Mouse (Mus musculus): ENCODE measurements around the gene Nlgn1. TPM values are rescaled to one million over a fixed set of nuclear protein-coding genes. Genes with fewer than 3 reads are reported as not detected.
"Not testable (repeated sequence)": the region's sequence is repeated elsewhere in the genome, so short reads cannot be mapped to it uniquely, and the experiment has no call there.

Gene Nlgn1
- polyA plus RNA-seq, 1 experiment from 2014 or later, result 15.9 TPM

DNA sequence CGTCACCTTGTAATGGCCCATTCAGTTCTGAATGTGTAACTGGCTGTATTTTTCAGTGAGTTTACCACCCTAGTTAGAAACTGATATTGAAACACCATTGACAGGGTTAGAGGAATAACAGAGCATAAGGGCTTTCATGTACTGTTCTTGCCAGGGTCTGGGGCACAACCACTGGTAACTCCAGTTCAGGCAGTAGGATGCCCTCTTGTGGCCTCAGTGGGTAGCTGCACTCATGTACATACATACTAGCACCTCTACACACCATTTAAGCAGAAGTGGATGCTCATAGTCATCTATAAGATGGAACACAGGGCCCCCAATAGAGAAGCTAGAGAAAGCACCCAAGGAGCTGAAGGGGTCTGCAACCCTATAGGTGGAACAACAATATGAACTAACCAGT is 773.7 kb downstream of the Nlgn1 start:
- DNase-seq (ENCODE audit: low spot score); H3K36me3 ChIP-seq (ENCODE audit: control insufficient read depth, insufficient read depth, low read length); H3K27me3 ChIP-seq (replicated peaks; ENCODE audit: control insufficient read depth, insufficient read depth, low read length); H3K4me2 ChIP-seq (ENCODE audit: low read length); H3K27ac ChIP-seq (ENCODE audit: low read depth, low read length); H3K9me3 ChIP-seq (replicated peaks; ENCODE audit: control insufficient read depth, low read length); H3K4me1 ChIP-seq (ENCODE audit: control insufficient read depth, insufficient read depth, low read length); ATAC-seq; H3K9ac ChIP-seq (ENCODE audit: low read length); H3K4me3 ChIP-seq (ENCODE audit: low read depth, low read length): not testable (repeated sequence)
- 100% methylated on average over 1 of the region's 1 CpGs for WGBS

DNA sequence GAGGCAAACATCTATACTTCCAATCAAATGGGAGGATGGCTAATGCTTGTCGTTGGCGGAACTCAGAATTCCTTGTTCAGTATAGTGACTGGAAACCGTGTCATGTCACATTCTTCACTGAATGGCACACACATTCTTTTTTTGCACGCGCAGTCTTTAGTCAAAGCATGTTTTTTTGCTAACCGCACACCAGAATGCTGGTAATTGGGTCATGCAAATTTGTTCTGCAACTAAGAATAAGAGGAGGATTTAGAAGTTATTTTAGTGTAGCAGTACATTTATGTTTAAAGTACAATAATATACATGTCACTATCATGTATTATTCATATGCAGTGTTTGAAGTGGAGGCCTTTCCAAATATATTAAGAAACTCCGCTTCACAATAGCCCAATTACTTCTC is 783.2 kb downstream of the Nlgn1 start:
- not testable (repeated sequence) for H3K27me3 ChIP-seq (replicated peaks; ENCODE audit: control insufficient read depth, insufficient read depth, low read length); H3K4me2 ChIP-seq (ENCODE audit: low read length); H3K4me1 ChIP-seq (ENCODE audit: control insufficient read depth, insufficient read depth, low read length); DNase-seq (ENCODE audit: low spot score); H3K4me3 ChIP-seq (ENCODE audit: low read depth, low read length); ATAC-seq; H3K9ac ChIP-seq (ENCODE audit: low read length); H3K36me3 ChIP-seq (ENCODE audit: control insufficient read depth, insufficient read depth, low read length); H3K9me3 ChIP-seq (replicated peaks; ENCODE audit: control insufficient read depth, low read length); H3K27ac ChIP-seq (ENCODE audit: low read depth, low read length)
- 55% methylated on average over 3 of the region's 7 CpGs for WGBS

DNA sequence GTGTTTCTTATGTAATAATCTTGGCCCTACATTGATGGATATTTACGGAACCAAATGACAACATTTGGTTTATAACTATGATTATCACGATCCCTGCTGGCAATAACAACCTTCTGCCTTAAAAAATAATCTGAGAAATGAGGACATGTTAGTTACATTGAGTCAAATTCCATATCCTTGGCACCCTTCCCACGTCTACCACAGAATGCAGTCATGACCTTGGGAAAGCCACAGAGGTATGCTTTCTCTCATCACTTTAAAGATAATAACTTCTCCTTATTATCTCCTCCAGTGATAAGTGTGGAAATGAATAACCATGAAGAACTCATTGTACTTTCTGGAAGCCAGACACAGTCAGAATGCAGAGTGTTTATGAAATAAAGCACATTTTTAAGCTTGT is 808.0 kb downstream of the Nlgn1 start:
- H3K4me1 ChIP-seq (ENCODE audit: control insufficient read depth, insufficient read depth, low read length); H3K9ac ChIP-seq (ENCODE audit: low read length); H3K27me3 ChIP-seq (replicated peaks; ENCODE audit: control insufficient read depth, insufficient read depth, low read length); H3K27ac ChIP-seq (ENCODE audit: low read depth, low read length); H3K36me3 ChIP-seq (ENCODE audit: control insufficient read depth, insufficient read depth, low read length); H3K4me2 ChIP-seq (ENCODE audit: low read length); ATAC-seq; DNase-seq (ENCODE audit: low spot score); H3K9me3 ChIP-seq (replicated peaks; ENCODE audit: control insufficient read depth, low read length); H3K4me3 ChIP-seq (ENCODE audit: low read depth, low read length): not testable (repeated sequence)
- WGBS, result 77% methylated on average over 1 of the region's 3 CpGs

DNA sequence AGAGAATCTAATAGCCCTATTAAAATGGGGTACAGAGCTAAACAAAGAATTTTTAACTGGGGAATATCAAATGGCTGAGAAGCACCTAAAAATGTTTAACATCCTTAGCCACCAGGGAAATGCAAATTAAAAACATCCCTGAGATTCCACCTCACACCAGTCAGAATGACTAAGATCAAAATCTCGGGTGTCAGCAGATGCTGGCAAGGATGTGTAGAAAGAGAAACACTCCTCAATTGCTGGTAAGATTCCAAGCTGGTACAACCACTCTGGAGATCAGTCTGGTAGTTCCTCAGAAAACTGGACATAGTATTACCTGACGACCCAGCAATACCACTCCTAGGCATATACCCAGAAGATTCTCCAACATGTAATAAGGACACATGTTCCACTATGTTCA is 869.2 kb downstream of the Nlgn1 start:
- Histone ChIP-seq H3K9me3 (replicated peaks; ENCODE audit: control insufficient read depth, low read length) (no peaks in the 10 kb centered on the region), H3K4me2 (ENCODE audit: low read length) (no peak overlapping the region), H3K36me3 (ENCODE audit: control insufficient read depth, insufficient read depth, low read length) (no peaks in the 10 kb centered on the region), H3K4me3 (ENCODE audit: low read depth, low read length) (no peak overlapping the region), H3K9ac (ENCODE audit: low read length) (no peak overlapping the region), H3K27ac (ENCODE audit: low read depth, low read length) (no peak overlapping the region), H3K4me1 (ENCODE audit: control insufficient read depth, insufficient read depth, low read length) (no peaks in the 10 kb centered on the region), H3K27me3 (replicated peaks; ENCODE audit: control insufficient read depth, insufficient read depth, low read length) (no peaks in the 10 kb centered on the region)
- ATAC-seq (no peak), DNase-seq (ENCODE audit: low spot score) (no peak)
- WGBS, result 92% methylated on average over 2 of the region's 2 CpGs

DNA sequence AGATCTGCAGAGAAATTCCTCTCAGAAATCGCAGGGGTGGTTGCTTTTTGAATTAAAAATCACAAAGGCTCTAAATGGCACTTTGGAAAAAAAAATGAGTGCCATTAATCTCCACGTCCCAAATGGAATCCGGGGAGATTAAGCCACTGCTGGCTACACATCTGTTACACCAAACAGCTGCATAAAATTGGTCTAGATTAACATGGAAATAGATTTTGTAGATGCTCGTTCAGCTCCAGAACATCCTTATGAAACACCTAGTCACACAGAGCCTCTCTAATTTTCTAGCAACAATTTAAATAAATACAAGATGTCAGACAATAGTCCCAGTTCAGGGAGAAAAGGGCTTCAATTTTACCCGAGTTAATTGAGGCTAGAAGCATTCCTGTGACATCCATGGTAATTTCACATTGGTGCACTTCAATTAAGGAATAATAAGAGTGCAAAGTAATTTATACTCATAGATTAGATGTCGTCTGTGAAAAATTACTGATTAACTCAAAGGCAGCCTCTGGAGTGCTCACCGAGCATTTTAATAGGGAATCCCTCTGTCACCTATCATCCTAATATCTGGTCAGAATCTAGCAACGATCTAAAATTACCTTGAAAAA is 875.9 kb downstream of the Nlgn1 start:
- DNase-seq (ENCODE audit: low spot score) (peak; percentile 29), ATAC-seq (0 out of 2 replicates have a peak, but pooled peaks have one; percentile 18)
- H3K9ac ChIP-seq (ENCODE audit: low read length), result no peak overlapping the region
- H3K4me1 ChIP-seq (ENCODE audit: control insufficient read depth, insufficient read depth, low read length), result no peaks in the 10 kb centered on the region
- no peaks in the 10 kb centered on the region for H3K27me3 ChIP-seq (replicated peaks; ENCODE audit: control insufficient read depth, insufficient read depth, low read length)
- no peaks in the 10 kb centered on the region for H3K9me3 ChIP-seq (replicated peaks; ENCODE audit: control insufficient read depth, low read length)
- H3K4me2 ChIP-seq (ENCODE audit: low read length), result no peak overlapping the region
- WGBS, result 30% methylated on average over 8 of the region's 8 CpGs
- no peak overlapping the region for H3K4me3 ChIP-seq (ENCODE audit: low read depth, low read length)
- H3K27ac ChIP-seq (ENCODE audit: low read depth, low read length), result no peak overlapping the region
- H3K36me3 ChIP-seq (ENCODE audit: control insufficient read depth, insufficient read depth, low read length), result no peaks in the 10 kb centered on the region

DNA sequence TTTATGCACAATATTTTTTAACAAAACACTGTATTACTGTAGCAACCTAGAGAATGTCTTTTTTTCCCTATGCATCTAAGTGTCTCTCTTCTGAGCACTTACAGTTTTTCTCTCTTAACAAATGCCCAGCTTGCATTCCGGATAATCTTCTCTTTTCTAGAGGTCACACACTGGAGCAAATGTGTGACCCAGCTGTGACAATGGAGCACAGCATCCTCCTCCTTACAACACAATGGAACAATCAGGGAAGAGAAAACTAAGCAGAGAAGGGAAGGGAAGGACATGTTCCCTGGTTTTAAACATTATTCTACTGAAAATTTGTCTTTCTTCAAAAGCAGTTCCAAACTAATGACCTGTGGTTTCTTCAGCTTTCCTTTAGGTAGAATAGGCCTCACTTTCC is 879.9 kb downstream of the Nlgn1 start:
- Histone ChIP-seq H3K4me1 (ENCODE audit: control insufficient read depth, insufficient read depth, low read length) (no peaks in the 10 kb centered on the region), H3K27ac (ENCODE audit: low read depth, low read length) (no peak overlapping the region), H3K27me3 (replicated peaks; ENCODE audit: control insufficient read depth, insufficient read depth, low read length) (no peaks in the 10 kb centered on the region), H3K4me3 (ENCODE audit: low read depth, low read length) (no peak overlapping the region), H3K9me3 (replicated peaks; ENCODE audit: control insufficient read depth, low read length) (no peaks in the 10 kb centered on the region), H3K9ac (ENCODE audit: low read length) (no peak overlapping the region), H3K4me2 (ENCODE audit: low read length) (no peak overlapping the region), H3K36me3 (ENCODE audit: control insufficient read depth, insufficient read depth, low read length) (no peaks in the 10 kb centered on the region)
- no peak for ATAC-seq
- no peak for DNase-seq (ENCODE audit: low spot score)
- WGBS, result 25% methylated on average over 1 of the region's 1 CpGs

DNA sequence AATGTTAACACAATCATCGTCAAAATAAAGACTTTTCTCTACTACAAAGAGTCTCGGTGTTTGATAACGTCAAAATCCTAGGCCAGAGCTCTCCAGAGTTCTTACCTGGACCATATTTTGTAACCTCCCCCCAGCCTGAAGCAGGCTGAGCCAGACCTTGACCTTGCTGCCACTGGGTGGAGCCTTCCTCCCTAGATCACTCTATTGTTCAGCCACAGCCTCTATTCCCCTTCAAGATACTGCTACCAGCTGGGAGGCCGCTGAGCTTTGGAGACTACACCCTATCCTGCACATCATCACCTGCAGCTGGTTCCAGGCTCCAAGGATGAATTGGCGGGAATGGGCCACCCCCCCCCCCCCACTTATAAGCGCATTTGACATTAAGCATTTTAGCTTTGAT is 881.8 kb downstream of the Nlgn1 start:
- Histone ChIP-seq H3K4me1 (ENCODE audit: control insufficient read depth, insufficient read depth, low read length) (no peaks in the 10 kb centered on the region), H3K4me2 (ENCODE audit: low read length) (no peak overlapping the region), H3K27me3 (replicated peaks; ENCODE audit: control insufficient read depth, insufficient read depth, low read length) (no peaks in the 10 kb centered on the region), H3K27ac (ENCODE audit: low read depth, low read length) (no peak overlapping the region), H3K36me3 (ENCODE audit: control insufficient read depth, insufficient read depth, low read length) (no peaks in the 10 kb centered on the region), H3K9ac (ENCODE audit: low read length) (no peak overlapping the region), H3K9me3 (replicated peaks; ENCODE audit: control insufficient read depth, low read length) (no peaks in the 10 kb centered on the region), H3K4me3 (ENCODE audit: low read depth, low read length) (no peak overlapping the region)
- ATAC-seq (no peak), DNase-seq (ENCODE audit: low spot score) (no peak)
- 64% methylated on average over 6 of the region's 6 CpGs for WGBS

DNA sequence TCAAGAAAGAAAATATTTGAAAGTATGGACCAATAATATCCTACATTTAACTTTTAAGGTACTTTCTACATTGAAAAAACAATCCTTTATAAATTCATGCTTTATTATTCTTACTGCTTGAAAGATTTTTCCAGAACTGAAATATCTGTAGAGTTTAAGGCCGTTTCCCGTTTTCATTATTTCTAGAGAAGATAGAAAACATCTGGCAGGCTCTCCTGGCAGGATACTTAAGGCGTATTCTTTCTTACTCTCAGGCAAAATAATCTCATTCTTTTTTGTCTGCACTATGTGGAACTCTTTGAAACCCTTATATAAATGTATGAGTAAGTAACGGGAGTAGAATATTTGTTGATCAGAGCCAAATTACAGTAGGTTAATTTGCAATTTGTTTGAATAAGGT is 882.9 kb downstream of the Nlgn1 start:
- no peaks in the 10 kb centered on the region for H3K4me1 ChIP-seq (ENCODE audit: control insufficient read depth, insufficient read depth, low read length)
- H3K4me3 ChIP-seq (ENCODE audit: low read depth, low read length), result no peak overlapping the region
- H3K27ac ChIP-seq (ENCODE audit: low read depth, low read length), result no peak overlapping the region
- no peaks in the 10 kb centered on the region for H3K9me3 ChIP-seq (replicated peaks; ENCODE audit: control insufficient read depth, low read length)
- H3K36me3 ChIP-seq (ENCODE audit: control insufficient read depth, insufficient read depth, low read length), result no peaks in the 10 kb centered on the region
- H3K27me3 ChIP-seq (replicated peaks; ENCODE audit: control insufficient read depth, insufficient read depth, low read length), result no peaks in the 10 kb centered on the region
- DNase-seq (ENCODE audit: low spot score), result no peak
- 82% methylated on average over 4 of the region's 4 CpGs for WGBS
- no peak overlapping the region for H3K9ac ChIP-seq (ENCODE audit: low read length)
- ATAC-seq, result no peak
- H3K4me2 ChIP-seq (ENCODE audit: low read length), result no peak overlapping the region

DNA sequence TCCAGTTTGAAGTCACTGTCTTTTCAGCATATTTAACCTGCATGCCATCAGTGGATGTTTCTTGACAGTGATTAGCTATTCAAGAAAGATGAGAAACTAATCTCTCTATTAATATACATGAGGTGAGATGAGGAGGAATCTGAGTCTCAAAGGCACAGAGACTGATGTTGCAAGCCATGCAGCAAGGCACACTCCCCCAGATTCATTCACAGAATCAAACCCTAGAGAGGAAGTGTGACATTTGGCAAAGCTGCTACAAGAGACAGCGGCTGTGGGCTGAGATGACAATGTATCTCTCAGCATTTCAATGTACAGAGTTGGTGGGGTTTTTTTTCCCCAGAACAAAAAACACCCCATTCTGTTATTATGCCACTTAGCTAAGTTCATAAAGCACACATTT is 885.1 kb downstream of the Nlgn1 start:
- 0 out of 2 replicates have a peak, but pooled peaks have one; percentile 29 for ATAC-seq
- WGBS, result 87% methylated on average over 1 of the region's 1 CpGs

More for the DNA sequence above, 885.1 kb downstream of the Nlgn1 start:
- no peak overlapping the region for H3K27ac ChIP-seq (ENCODE audit: low read depth, low read length)
- no peaks in the 10 kb centered on the region for H3K9me3 ChIP-seq (replicated peaks; ENCODE audit: control insufficient read depth, low read length)
- no peaks in the 10 kb centered on the region for H3K36me3 ChIP-seq (ENCODE audit: control insufficient read depth, insufficient read depth, low read length)
- DNase-seq (ENCODE audit: low spot score), result peak; percentile 13
- H3K4me3 ChIP-seq (ENCODE audit: low read depth, low read length), result no peak overlapping the region
- no peaks in the 10 kb centered on the region for H3K27me3 ChIP-seq (replicated peaks; ENCODE audit: control insufficient read depth, insufficient read depth, low read length)
- H3K4me2 ChIP-seq (ENCODE audit: low read length), result no peak overlapping the region
- H3K4me1 ChIP-seq (ENCODE audit: control insufficient read depth, insufficient read depth, low read length), result no peaks in the 10 kb centered on the region
- H3K9ac ChIP-seq (ENCODE audit: low read length), result no peak overlapping the region

All from forebrain, embryonic 14.5 days (tissue).